Mouse (Mus musculus): Measurements from ENCODE around the gene Hist1h2ah.

- TF ChIP-seq POLR2A (IDR thresholded peaks at IDR 0.05; ENCODE audit: insufficient read length, low read depth) (no peak), TCF12 (IDR thresholded peaks at IDR 0.05; ENCODE audit: insufficient read depth, poor library complexity, severe bottlenecking) (no peak)
Measured at GRCm38 (mm10) chr13:22049737-22050440, 14.5 kb upstream of the Hist1h2ah start.
